Mouse (Mus musculus) hindbrain, embryonic 11.5 days (tissue): ENCODE results near the gene Scimp. TPM values are rescaled to one million over a fixed set of nuclear protein-coding genes. Genes with fewer than 3 reads are reported as not detected.
A peak's percentile ranks its signal among the peaks of the same experiment; 100 is the strongest.

Experiments used
- ATAC-seq: fragments of 200-750 bp; cut with Nextera tagmentation; 2 replicates; pipeline ENCODE4 v1.8.0; 2017; ENCODE audit warnings: mild to moderate bottlenecking, moderate TSS enrichment, moderate library complexity; ENCODE audit not compliant: low FRiP score
- DNase-seq: peaks from one replicate; pipeline ENCODE4 v3.0.0-alpha.2; 2015; ENCODE audit warnings: low spot score
- H3K27ac ChIP-seq: fragments of 300-500 bp; sonication (generic); 2 replicates; pipeline ENCODE4 v1.5.1; 2014; ENCODE audit warnings: mild to moderate bottlenecking, low read depth, low read length
- H3K27me3 ChIP-seq: fragments of 300-500 bp; sonication (generic); 2 replicates; pipeline ENCODE4 v1.6.1; 2014; ENCODE audit warnings: mild to moderate bottlenecking, low read length, moderate library complexity, mixed read lengths; ENCODE audit not compliant: control insufficient read depth, insufficient read depth
- H3K36me3 ChIP-seq: fragments of 300-500 bp; sonication (generic); 2 replicates; pipeline ENCODE4 v1.6.1; 2014; ENCODE audit warnings: mild to moderate bottlenecking, low read length, moderate library complexity, mixed read lengths; ENCODE audit not compliant: control insufficient read depth, insufficient read depth
- H3K4me1 ChIP-seq: fragments of 300-500 bp; sonication (generic); replicated peaks from 2 replicates; pipeline ENCODE4 v1.6.1; 2014; ENCODE audit warnings: low read length, mixed read lengths; ENCODE audit not compliant: control insufficient read depth, insufficient read depth
- H3K4me2 ChIP-seq: fragments of 300-500 bp; sonication (generic); replicated peaks from 2 replicates; pipeline ENCODE4 v1.6.1; 2014; ENCODE audit warnings: mild to moderate bottlenecking, low read depth, low read length
- H3K4me3 ChIP-seq: fragments of 300-500 bp; sonication (generic); 2 replicates; pipeline ENCODE4 v1.5.1; 2014; ENCODE audit warnings: low read depth, low read length
- H3K9ac ChIP-seq: fragments of 300-500 bp; sonication (generic); 2 replicates; pipeline ENCODE4 v1.6.1; 2014; ENCODE audit warnings: low read depth, low read length
- H3K9me3 ChIP-seq: fragments of 300-500 bp; sonication (generic); 2 replicates; pipeline ENCODE4 v1.6.1; 2016; ENCODE audit warnings: low read length; ENCODE audit not compliant: control insufficient read depth
- WGBS: fragments of 180-500 bp; shearing (Covaris S2); extraction: QIAGEN DNeasy Blood & Tissue Kit; methylation state at CpG from one replicate; pipeline ENCODE4 v1.1.7; 2014; 5-methylcytosine and 5-hydroxymethylcytosine counted together
- polyA plus RNA-seq: library from polyadenylated mRNA; unstranded; fragments of >200 nt; fragmentation: Nextera tagmentation; extraction: Ambion mirVana; gene quantifications from 2 replicates; pipeline ENCODE4 v1.2.1, GENCODE M21; 2014

Scimp gene
- polyA plus RNA-seq, 1 experiment from 2014 or later: 0.22 TPM

DNA sequence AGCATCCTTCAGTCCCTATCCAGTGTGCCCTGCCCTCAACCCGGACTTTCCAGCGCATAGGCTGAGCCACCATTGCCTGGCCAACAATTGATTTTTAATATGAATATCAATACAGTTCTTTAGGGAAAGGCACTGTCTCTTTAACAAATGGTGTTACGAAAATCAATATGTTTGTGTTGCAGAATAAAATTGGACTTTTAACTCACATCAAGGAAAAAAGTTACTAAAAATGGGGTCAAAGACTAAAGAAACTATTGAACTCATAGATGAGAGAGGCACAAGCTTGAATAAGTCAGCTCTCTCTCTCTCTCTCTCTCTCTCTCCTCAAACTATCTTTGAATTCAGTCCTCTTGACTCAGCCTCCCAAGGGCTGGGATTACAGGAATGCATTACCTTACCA, 24.6 kb upstream of the Scimp start:
- no peak overlapping the region for H3K9ac ChIP-seq
- no peaks in the 10 kb centered on the region for H3K4me1 ChIP-seq
- H3K27me3 ChIP-seq: no peaks in the 10 kb centered on the region
- no peak overlapping the region for H3K4me3 ChIP-seq
- 95% methylated on average over 3 of the region's 3 CpGs for WGBS
- H3K4me2 ChIP-seq: no peak overlapping the region
- DNase-seq (no peak), ATAC-seq (no peak)
- H3K27ac ChIP-seq: no peak overlapping the region
- no peaks in the 10 kb centered on the region for H3K36me3 ChIP-seq
- H3K9me3 ChIP-seq: no peaks in the 10 kb centered on the region

DNA sequence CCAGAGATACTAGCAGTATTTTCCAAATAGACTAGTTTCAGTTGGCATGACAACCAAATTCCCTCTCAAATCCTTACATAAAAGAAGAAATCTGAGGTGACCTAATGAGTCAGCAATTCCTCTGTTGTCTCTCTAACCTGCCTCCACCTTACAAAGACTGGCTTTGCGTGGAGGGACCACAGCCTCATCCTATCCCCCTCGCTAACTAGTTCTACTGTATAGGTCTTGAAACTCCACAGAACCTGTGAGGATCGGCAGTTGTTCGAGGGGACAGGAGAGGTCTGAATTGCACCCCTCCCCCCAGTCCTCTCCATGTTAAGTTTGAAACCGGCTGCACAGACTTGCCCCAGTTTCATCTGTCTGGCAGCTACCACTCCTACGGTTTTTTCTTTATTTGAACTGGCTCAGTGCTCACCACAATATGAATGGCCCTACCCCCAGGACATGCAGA, 23.0 kb upstream of the Scimp start:
- WGBS: 78% methylated on average over 6 of the region's 6 CpGs
- Histone ChIP-seq H3K27ac (no peak overlapping the region), H3K9me3 (no peaks in the 10 kb centered on the region), H3K9ac (no peak overlapping the region), H3K27me3 (no peaks in the 10 kb centered on the region), H3K4me2 (no peak overlapping the region), H3K36me3 (no peaks in the 10 kb centered on the region), H3K4me1 (no peaks in the 10 kb centered on the region), H3K4me3 (no peak overlapping the region)
- no peak for ATAC-seq
- no peak for DNase-seq

DNA sequence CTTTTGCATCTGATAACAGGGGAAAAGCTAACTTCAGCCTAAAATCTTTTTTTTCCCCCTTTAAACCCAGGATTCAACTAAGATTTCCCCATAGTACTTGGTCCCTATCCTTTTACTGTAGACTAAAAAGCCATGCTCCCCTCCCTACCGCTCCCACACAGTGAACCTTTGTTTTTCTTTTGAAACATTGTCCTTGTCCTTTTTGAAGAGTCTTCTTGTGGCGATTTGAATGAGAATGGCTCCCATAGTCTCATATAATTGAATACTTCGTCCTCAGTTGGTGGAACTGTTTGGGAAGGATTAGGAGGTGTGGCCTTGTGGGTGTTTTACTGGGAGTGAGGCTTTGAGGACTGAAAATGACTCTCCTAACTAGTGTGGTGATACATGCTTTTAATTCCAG, 21.4 kb upstream of the Scimp start:
- H3K9ac ChIP-seq: no peak overlapping the region
- no peak overlapping the region for H3K4me3 ChIP-seq
- H3K27me3 ChIP-seq: no peaks in the 10 kb centered on the region
- no peak overlapping the region for H3K4me2 ChIP-seq
- ATAC-seq: no peak
- no peaks in the 10 kb centered on the region for H3K36me3 ChIP-seq
- H3K4me1 ChIP-seq: no peaks in the 10 kb centered on the region
- H3K27ac ChIP-seq: no peak overlapping the region
- no peaks in the 10 kb centered on the region for H3K9me3 ChIP-seq
- WGBS: 65% methylated on average over 3 of the region's 3 CpGs
- DNase-seq: no peak

DNA sequence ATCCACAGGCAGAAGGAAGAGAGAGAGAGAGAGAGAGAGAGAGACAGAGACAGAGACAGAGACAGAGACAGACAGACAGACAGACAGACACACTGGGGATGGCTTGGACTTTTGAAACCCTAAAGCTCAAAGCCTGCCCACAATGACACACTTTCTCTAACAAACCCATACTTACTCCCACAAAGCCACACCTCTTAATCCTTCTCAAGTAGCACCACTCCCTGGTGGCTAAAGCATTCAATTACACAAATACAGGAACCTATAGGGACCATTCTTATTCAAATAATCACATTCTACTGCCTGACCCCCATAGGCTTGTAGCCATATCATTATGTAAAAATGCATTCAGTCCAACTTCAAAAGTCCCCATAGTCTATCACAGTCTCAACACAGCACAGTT, 21.0 kb upstream of the Scimp start:
- DNase-seq (no peak), ATAC-seq (no peak)
- Histone ChIP-seq H3K4me3 (no peak overlapping the region), H3K9me3 (no peaks in the 10 kb centered on the region), H3K27ac (no peak overlapping the region), H3K9ac (no peak overlapping the region), H3K36me3 (no peaks in the 10 kb centered on the region), H3K4me1 (no peaks in the 10 kb centered on the region), H3K27me3 (no peaks in the 10 kb centered on the region), H3K4me2 (no peak overlapping the region)

DNA sequence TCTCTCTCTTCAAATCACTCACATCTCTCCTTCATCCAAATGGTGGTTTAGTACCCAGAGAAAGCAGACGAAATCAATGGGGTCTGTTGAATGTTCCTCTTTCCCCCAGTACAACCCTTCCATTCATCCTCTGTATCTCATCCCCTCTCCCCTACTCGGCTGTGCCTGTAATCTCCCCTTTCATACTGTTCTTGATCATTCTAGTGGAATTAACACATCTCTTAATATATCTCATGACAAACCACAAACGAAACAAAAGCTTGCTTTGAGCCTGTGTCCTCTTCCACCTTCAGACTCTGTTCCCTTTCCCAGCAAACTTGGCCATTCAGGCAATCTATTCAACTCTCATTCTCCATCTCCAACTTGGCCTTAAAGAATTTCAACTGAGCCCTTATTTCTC, 18.8 kb upstream of the Scimp start:
- Histone ChIP-seq H3K27ac (no peak overlapping the region), H3K36me3 (no peaks in the 10 kb centered on the region), H3K4me2 (no peak overlapping the region), H3K4me3 (no peak overlapping the region), H3K9ac (no peak overlapping the region), H3K4me1 (no peaks in the 10 kb centered on the region), H3K27me3 (no peaks in the 10 kb centered on the region), H3K9me3 (no peaks in the 10 kb centered on the region)
- no peak for DNase-seq
- 67% methylated on average over 3 of the region's 3 CpGs for WGBS
- no peak for ATAC-seq

DNA sequence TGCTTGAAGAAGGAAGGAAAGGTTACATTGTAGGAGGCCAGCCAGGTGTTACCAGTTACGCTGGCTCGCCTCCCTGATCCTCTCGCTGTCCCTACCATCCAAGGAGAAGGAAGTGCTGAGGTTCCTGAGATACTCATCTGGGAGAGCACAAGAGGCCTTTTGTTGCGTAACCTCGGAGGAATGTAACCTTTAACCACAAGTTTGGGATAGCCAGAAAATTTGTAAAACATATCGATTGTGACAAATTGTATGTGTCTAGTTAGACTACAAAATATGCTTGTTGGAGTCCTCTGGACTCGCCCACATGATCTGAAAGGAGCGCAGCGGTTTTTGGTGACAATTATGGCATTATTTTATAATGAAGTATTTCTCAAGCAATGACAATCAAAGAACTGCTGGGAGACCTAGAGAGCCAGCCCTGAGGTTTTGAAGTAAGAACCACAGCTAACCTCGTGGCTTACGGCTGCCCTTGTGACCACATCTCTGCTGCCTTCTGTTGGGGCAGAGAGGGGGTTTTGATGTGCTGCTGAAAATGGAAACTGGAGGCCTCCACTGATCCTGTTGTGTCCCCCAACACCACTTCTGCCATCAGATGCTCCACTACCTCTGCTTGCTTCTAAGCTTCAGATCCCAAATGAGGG, 16.7 kb upstream of the Scimp start:
- H3K4me2 ChIP-seq: no peak overlapping the region
- no peak for DNase-seq
- no peaks in the 10 kb centered on the region for H3K4me1 ChIP-seq
- H3K27ac ChIP-seq: no peak overlapping the region
- H3K36me3 ChIP-seq: no peaks in the 10 kb centered on the region
- H3K4me3 ChIP-seq: no peak overlapping the region
- no peak for ATAC-seq
- H3K9ac ChIP-seq: no peak overlapping the region
- H3K9me3 ChIP-seq: no peaks in the 10 kb centered on the region
- H3K27me3 ChIP-seq: no peaks in the 10 kb centered on the region
- WGBS: 79% methylated on average over 11 of the region's 11 CpGs

DNA sequence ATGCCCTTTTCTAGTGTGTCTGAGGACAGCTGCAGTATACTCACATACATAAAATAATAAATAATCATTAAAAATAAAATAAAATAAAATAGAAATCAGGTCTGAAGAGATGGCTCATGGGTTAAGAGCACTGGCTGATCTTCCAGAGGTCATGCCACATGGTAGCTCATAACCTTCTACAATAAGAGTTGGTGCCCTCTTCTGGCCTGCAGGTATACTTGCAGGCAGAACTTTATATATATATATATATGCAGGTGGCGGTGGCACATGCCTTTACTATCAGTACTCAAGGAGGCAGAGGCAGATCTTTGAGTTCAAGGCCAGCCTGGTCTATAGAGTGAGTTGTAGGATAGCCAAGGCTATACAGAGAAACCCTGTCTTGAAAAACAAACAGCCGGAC, 13.8 kb upstream of the Scimp start:
- no peak overlapping the region for H3K4me2 ChIP-seq
- H3K9me3 ChIP-seq: no peaks in the 10 kb centered on the region
- ATAC-seq (no peak), DNase-seq (no peak)
- no peaks in the 10 kb centered on the region for H3K4me1 ChIP-seq
- H3K27me3 ChIP-seq: no peaks in the 10 kb centered on the region
- H3K4me3 ChIP-seq: no peak overlapping the region
- no peaks in the 10 kb centered on the region for H3K36me3 ChIP-seq
- 77% methylated on average over 2 of the region's 2 CpGs for WGBS
- H3K27ac ChIP-seq: no peak overlapping the region
- H3K9ac ChIP-seq: no peak overlapping the region

DNA sequence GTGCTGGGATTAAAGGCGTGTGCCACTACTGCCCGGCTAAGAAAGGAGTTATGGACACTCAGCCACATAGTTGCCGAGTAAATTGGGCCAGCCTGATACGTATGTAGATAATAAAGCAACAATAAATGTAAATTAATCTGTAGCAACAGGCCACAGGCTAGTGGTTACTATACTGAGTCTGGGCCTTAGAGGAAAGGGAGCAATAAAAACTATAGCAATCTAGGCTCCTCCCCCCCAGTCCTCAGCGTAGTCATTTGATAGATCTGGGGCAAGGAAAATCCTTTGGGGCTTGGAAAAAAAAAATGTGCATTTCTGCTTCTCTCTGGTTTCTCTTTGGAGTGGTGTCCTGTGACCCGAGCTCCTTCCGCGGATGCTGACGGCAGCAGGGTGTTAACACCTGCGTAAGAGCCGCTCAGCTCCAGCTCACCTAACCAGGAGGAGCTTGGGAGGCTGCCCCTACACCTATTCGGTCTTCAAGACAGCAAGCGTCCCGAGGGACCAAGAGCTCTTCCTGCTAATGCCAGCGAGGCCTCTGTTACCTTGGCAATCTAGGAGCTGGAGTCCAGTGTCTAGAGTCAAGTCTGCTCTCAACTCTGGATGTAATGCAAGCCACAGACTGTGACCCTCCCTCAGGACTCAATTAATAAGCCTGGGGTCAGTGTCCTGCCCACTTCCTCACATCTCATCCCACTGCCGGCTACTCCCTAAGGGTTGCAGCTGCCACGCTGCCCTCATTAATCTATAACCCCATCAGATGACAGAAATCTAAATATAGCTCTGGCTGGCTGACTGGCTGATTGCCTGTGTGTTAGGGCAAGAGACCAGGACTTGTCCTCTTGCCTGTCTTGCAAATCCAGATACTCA, 9.6 kb upstream of the Scimp start:
- Histone ChIP-seq H3K4me2 (no peak overlapping the region), H3K27ac (0 out of 2 replicates have a peak overlapping the region, but pooled peaks have one; percentile 2)

DNA sequence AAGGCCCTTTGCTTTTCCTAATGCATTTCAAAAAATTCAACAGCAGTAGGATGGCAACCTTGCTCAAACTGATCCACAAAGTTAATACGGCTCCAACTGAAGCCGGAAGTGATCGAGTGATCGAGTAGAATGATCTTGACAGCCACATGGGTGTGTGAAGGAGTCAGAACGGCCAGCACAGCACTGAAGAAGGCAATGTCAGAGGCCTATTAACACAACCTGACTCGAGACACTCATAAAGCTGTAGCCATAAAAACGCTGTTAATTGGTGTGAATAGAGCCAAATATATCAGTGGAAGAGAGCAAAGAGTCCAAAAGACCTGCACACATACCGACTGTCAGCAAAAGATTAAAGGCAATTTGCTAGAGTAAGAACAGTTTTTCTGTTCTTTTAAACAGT, 7.7 kb upstream of the Scimp start:
- H3K9ac ChIP-seq: no peak overlapping the region
- H3K4me1 ChIP-seq: no peaks in the 10 kb centered on the region
- H3K4me2 ChIP-seq: no peak overlapping the region
- H3K9me3 ChIP-seq: no peaks in the 10 kb centered on the region
- DNase-seq (no peak), ATAC-seq (no peak)
- no peak overlapping the region for H3K27ac ChIP-seq
- no peak overlapping the region for H3K4me3 ChIP-seq
- no peaks in the 10 kb centered on the region for H3K27me3 ChIP-seq
- WGBS: 86% methylated on average over 8 of the region's 8 CpGs
- no peaks in the 10 kb centered on the region for H3K36me3 ChIP-seq

More for the DNA sequence above, 9.6 kb upstream of the Scimp start:
- ATAC-seq (0 out of 2 replicates have a peak, but pooled peaks have one; percentile 49), DNase-seq (peak; percentile 39)
- no peaks in the 10 kb centered on the region for H3K9me3 ChIP-seq
- 52% methylated on average over 17 of the region's 17 CpGs for WGBS
- no peaks in the 10 kb centered on the region for H3K27me3 ChIP-seq
- H3K4me3 ChIP-seq: no peak overlapping the region
- H3K4me1 ChIP-seq: no peaks in the 10 kb centered on the region
- H3K36me3 ChIP-seq: no peaks in the 10 kb centered on the region
- H3K9ac ChIP-seq: no peak overlapping the region
